Mouse (Mus musculus) kidney, postnatal 0 days (tissue): ENCODE results near the gene Ttll5. TPM values are rescaled to one million over a fixed set of nuclear protein-coding genes. Genes with fewer than 3 reads are reported as not detected.

ENCODE experiments used
- ATAC-seq: fragments of 200-750 bp; cut with Nextera tagmentation; replicated peaks from 2 replicates; pipeline ENCODE4 v1.8.0; 2017; ENCODE audit warnings: low read depth, moderate number of reproducible peaks, moderate TSS enrichment, moderate library complexity; ENCODE audit not compliant: low FRiP score
- DNase-seq: peaks from one replicate; pipeline ENCODE4 v3.0.0-alpha.2; 2016; ENCODE audit warnings: low spot score
- H3K27ac ChIP-seq: fragments of 300-500 bp; sonication (generic); 2 replicates; pipeline ENCODE4 v1.5.1; 2014; ENCODE audit warnings: mild to moderate bottlenecking
- H3K27me3 ChIP-seq: fragments of 300-500 bp; sonication (generic); 2 replicates; pipeline ENCODE4 v1.6.1; 2014; ENCODE audit warnings: low read length, mixed read lengths; ENCODE audit not compliant: insufficient read depth
- H3K36me3 ChIP-seq: fragments of 300-500 bp; sonication (generic); 2 replicates; pipeline ENCODE4 v1.6.1; 2014; ENCODE audit warnings: low read length, mixed read lengths; ENCODE audit not compliant: insufficient read depth
- H3K4me1 ChIP-seq: fragments of 300-500 bp; sonication (generic); replicated peaks from 2 replicates; pipeline ENCODE4 v1.6.1; 2014; ENCODE audit warnings: antibody characterized with exemption, low read length, mixed read lengths; ENCODE audit not compliant: insufficient read depth
- H3K4me2 ChIP-seq: fragments of 300-500 bp; sonication (generic); 2 replicates; pipeline ENCODE4 v1.6.1; 2014; ENCODE audit warnings: mild to moderate bottlenecking, low read length, moderate library complexity, mixed read lengths
- H3K4me3 ChIP-seq: fragments of 300-500 bp; sonication (generic); replicated peaks from 2 replicates; pipeline ENCODE4 v1.5.1; 2014; ENCODE audit warnings: low read depth, low read length
- H3K9ac ChIP-seq: fragments of 300-500 bp; sonication (generic); 2 replicates; pipeline ENCODE4 v1.6.1; 2014; ENCODE audit warnings: low read depth, low read length
- H3K9me3 ChIP-seq: fragments of 300-500 bp; sonication (generic); replicated peaks from 2 replicates; pipeline ENCODE4 v1.6.1; 2016; ENCODE audit warnings: low read length, inconsistent platforms, mixed read lengths
- CTCF ChIP-seq: IDR thresholded peaks from 2 replicates; pipeline ENCODE4 v1.5.1; 2016; ENCODE audit warnings: antibody characterized with exemption, low read depth, mild to moderate bottlenecking, moderate library complexity
- WGBS: fragments of 180-500 bp; shearing (Covaris S2); extraction: QIAGEN DNeasy Blood & Tissue Kit; methylation state at CpG from one replicate; pipeline ENCODE4 v1.1.7; 2014; 5-methylcytosine and 5-hydroxymethylcytosine counted together
- polyA plus RNA-seq: library from polyadenylated mRNA; unstranded; fragments of >200 nt; fragmentation: Nextera tagmentation; extraction: Ambion mirVana; gene quantifications from 2 replicates; pipeline ENCODE4 v1.2.1, GENCODE M21; 2015

Gene Ttll5
- polyA plus RNA-seq, 1 experiment from 2014 or later, result 6.8 TPM

GRCm38 (mm10) chr12:85967812-85968211, 143.4 kb downstream of the Ttll5 start:
- DNase-seq (no peak), ATAC-seq (no peak)
- H3K9ac ChIP-seq, result no peak overlapping the region
- H3K27me3 ChIP-seq, result no peaks in the 10 kb centered on the region
- H3K36me3 ChIP-seq, result no peaks in the 10 kb centered on the region
- H3K4me3 ChIP-seq, result no peak overlapping the region
- no peak overlapping the region for H3K27ac ChIP-seq
- H3K4me2 ChIP-seq, result no peak overlapping the region
- H3K4me1 ChIP-seq, result peaks cover 13% of the 10 kb centered on the region
- H3K9me3 ChIP-seq, result no peaks in the 10 kb centered on the region
- no peak for TF ChIP-seq CTCF

GRCm38 (mm10) chr12:85968409-85968808, 143.9 kb downstream of the Ttll5 start:
- Histone ChIP-seq H3K4me3 (no peak overlapping the region), H3K4me1 (0 out of 2 replicates have a peak, but pooled peaks cover 8% of the 10 kb centered on the region), H3K4me2 (no peak overlapping the region), H3K27ac (no peak overlapping the region), H3K27me3 (no peaks in the 10 kb centered on the region), H3K9me3 (no peaks in the 10 kb centered on the region), H3K36me3 (no peaks in the 10 kb centered on the region), H3K9ac (no peak overlapping the region)
- no peak for DNase-seq
- no peak for ATAC-seq
- 84% methylated on average over 4 of the region's 4 CpGs for WGBS
- TF ChIP-seq CTCF, result no peak

- ATAC-seq, result no peak
- Histone ChIP-seq H3K4me2 (no peak overlapping the region), H3K36me3 (no peaks in the 10 kb centered on the region), H3K9me3 (no peaks in the 10 kb centered on the region), H3K27me3 (no peaks in the 10 kb centered on the region), H3K4me3 (no peak overlapping the region), H3K4me1 (0 out of 2 replicates have a peak, but pooled peaks cover 6% of the 10 kb centered on the region), H3K27ac (no peak overlapping the region), H3K9ac (no peak overlapping the region)
- TF ChIP-seq CTCF, result no peak
- WGBS, result 48% methylated on average over 5 of the region's 5 CpGs
- DNase-seq, result no peak
Observed at GRCm38 (mm10) chr12:85969571-85969970, 145.1 kb downstream of the Ttll5 start.

GRCm38 (mm10) chr12:85970191-85970590, 145.7 kb downstream of the Ttll5 start:
- no peaks in the 10 kb centered on the region for H3K36me3 ChIP-seq
- H3K9ac ChIP-seq, result no peak overlapping the region
- H3K9me3 ChIP-seq, result no peaks in the 10 kb centered on the region
- H3K4me3 ChIP-seq, result no peak overlapping the region
- 72% methylated on average over 5 of the region's 5 CpGs for WGBS
- 0 out of 2 replicates have a peak, but pooled peaks cover 6% of the 10 kb centered on the region for H3K4me1 ChIP-seq
- no peak for TF ChIP-seq CTCF
- DNase-seq (no peak), ATAC-seq (no peak)
- no peak overlapping the region for H3K4me2 ChIP-seq
- no peak overlapping the region for H3K27ac ChIP-seq
- H3K27me3 ChIP-seq, result no peaks in the 10 kb centered on the region

- no peaks in the 10 kb centered on the region for H3K36me3 ChIP-seq
- no peak overlapping the region for H3K9ac ChIP-seq
- 48% methylated on average over 2 of the region's 2 CpGs for WGBS
- H3K4me2 ChIP-seq, result no peak overlapping the region
- no peak overlapping the region for H3K27ac ChIP-seq
- H3K4me3 ChIP-seq, result no peak overlapping the region
- TF ChIP-seq CTCF, result no peak
- ATAC-seq, result no peak
- H3K27me3 ChIP-seq, result no peaks in the 10 kb centered on the region
- H3K4me1 ChIP-seq, result 0 out of 2 replicates have a peak, but pooled peaks cover 6% of the 10 kb centered on the region
- DNase-seq, result no peak
- H3K9me3 ChIP-seq, result no peaks in the 10 kb centered on the region
Observed at GRCm38 (mm10) chr12:85970803-85971202, 146.3 kb downstream of the Ttll5 start.

- Histone ChIP-seq H3K27ac (no peak overlapping the region), H3K4me3 (no peak overlapping the region), H3K4me2 (no peak overlapping the region), H3K27me3 (no peaks in the 10 kb centered on the region), H3K9ac (no peak overlapping the region), H3K36me3 (no peaks in the 10 kb centered on the region), H3K9me3 (no peaks in the 10 kb centered on the region), H3K4me1 (0 out of 2 replicates have a peak, but pooled peaks cover 6% of the 10 kb centered on the region)
- ATAC-seq (no peak), DNase-seq (no peak)
- TF ChIP-seq CTCF, result no peak
- WGBS, result 90% methylated on average over 4 of the region's 4 CpGs
Observed at GRCm38 (mm10) chr12:85971655-85972054, 147.2 kb downstream of the Ttll5 start.

GRCm38 (mm10) chr12:85973526-85973925, 149.1 kb downstream of the Ttll5 start:
- Histone ChIP-seq H3K4me3 (no peak overlapping the region), H3K9me3 (no peaks in the 10 kb centered on the region), H3K4me1 (0 out of 2 replicates have a peak, but pooled peaks cover 6% of the 10 kb centered on the region), H3K4me2 (no peak overlapping the region), H3K27me3 (no peaks in the 10 kb centered on the region), H3K9ac (no peak overlapping the region), H3K27ac (peak overlapping the region; percentile 26; the same call in 1 of the 2 replicates), H3K36me3 (no peaks in the 10 kb centered on the region)
- WGBS, result 41% methylated on average over 4 of the region's 4 CpGs
- TF ChIP-seq CTCF, result no peak
- ATAC-seq (no peak; the same call in 1 of the 2 replicates), DNase-seq (peak; percentile 55)
